In genomic region chr4:44249705-44250104, GRCm38 (mm10) we compare ENCODE assay signal across 10 mouse cellular contexts. TPM values are rescaled to one million over a fixed set of nuclear protein-coding genes. Genes with fewer than 3 reads are reported as not detected.
DNase-seq lines count a peak whose midpoint lies in the region; ATAC-seq and TF ChIP-seq lines count a peak whose summit lies in the region.
"Had no signal": no experiment of that assay in that cellular context is flagged by ENCODE, and none has a peak within 500 bp of the region (broad histone marks: within the 10 kb centered on the region; RNA-seq: fewer than 3 reads in every experiment).

No protein-coding gene starts in this region.

- H3K9me3 ChIP-seq in midbrain, embryonic 10.5 days (replicated peaks): no peaks in the 10 kb centered on the region
- no peaks in the 10 kb centered on the region for H3K9me3 ChIP-seq in midbrain, postnatal 0 days (ENCODE audit: low read length)
- no peaks in the 10 kb centered on the region for H3K9me3 ChIP-seq in liver, embryonic 13.5 days (replicated peaks)

- no peak overlapping the region for H3K4me2 ChIP-seq in midbrain, postnatal 0 days (ENCODE audit: low read depth, low read length, poor library complexity, severe bottlenecking)
- H3K4me2 ChIP-seq in liver, embryonic 13.5 days: peak overlapping the region; percentile 36; the same call in 1 of the 2 replicates

- H3K4me3 ChIP-seq in midbrain, embryonic 10.5 days: peak overlapping the region; percentile 40
- no peak overlapping the region for H3K4me3 ChIP-seq in midbrain, postnatal 0 days (ENCODE audit: low read depth, low read length)
- no peak overlapping the region for H3K4me3 ChIP-seq in liver, embryonic 13.5 days (replicated peaks)

- no peaks in the 10 kb centered on the region for H3K36me3 ChIP-seq in midbrain, embryonic 10.5 days
- H3K36me3 ChIP-seq in midbrain, postnatal 0 days (ENCODE audit: insufficient read depth, low read length): no peaks in the 10 kb centered on the region
- no peaks in the 10 kb centered on the region for H3K36me3 ChIP-seq in liver, embryonic 13.5 days

- no peak for ATAC-seq in midbrain, postnatal 0 days (ENCODE audit: low FRiP score)
- peak; percentile 53 for ATAC-seq in liver, embryonic 13.5 days (ENCODE audit: low read depth)
- ATAC-seq in inflammation-experienced regulatory T-cells, adult 6 months: no peak

- 3% methylated on average over 10 of the region's 10 CpGs for WGBS in midbrain, embryonic 10.5 days
- WGBS in midbrain, postnatal 0 days: 6% methylated on average over 10 of the region's 10 CpGs
- 6% methylated on average over 7 of the region's 10 CpGs for WGBS in liver, embryonic 13.5 days (ENCODE audit: insufficient replicate concordance)

- no peak for TF ChIP-seq CTCF in midbrain, postnatal 0 days (IDR thresholded peaks at IDR 0.05)

- H3K27me3 ChIP-seq in midbrain, embryonic 10.5 days (ENCODE audit: low read depth, poor library complexity, severe bottlenecking): peaks cover 7% of the 10 kb centered on the region; the same call in 1 of the 2 replicates
- no peaks in the 10 kb centered on the region for H3K27me3 ChIP-seq in midbrain, postnatal 0 days (ENCODE audit: insufficient read depth, low read length)
- peaks cover 59% of the 10 kb centered on the region for H3K27me3 ChIP-seq in liver, embryonic 13.5 days

- peak; percentile 7 for DNase-seq in adrenal gland, postnatal 14 days
- no peak for DNase-seq in adrenal gland, adult 2 months
- peak; percentile 34 for DNase-seq in midbrain, embryonic 10.5 days (ENCODE audit: low spot score)
- DNase-seq in midbrain, postnatal 0 days (ENCODE audit: low spot score): no peak
- DNase-seq in liver, embryonic 13.5 days: no peak
- DNase-seq in layer of hippocampus, adult 9-10 months (ENCODE audit: low spot score): no peak
- no peak for DNase-seq in spleen, adult 18-20 months
- DNase-seq: gastrocnemius, postnatal 25 days; thymus, postnatal 14 days had no signal

- peak overlapping the region; percentile 59; the same call in 1 of the 2 replicates for H3K27ac ChIP-seq in midbrain, embryonic 10.5 days (replicated peaks)
- H3K27ac ChIP-seq in midbrain, postnatal 0 days (ENCODE audit: low read depth, low read length): no peak overlapping the region
- no peak overlapping the region; the same call in 1 of the 2 replicates for H3K27ac ChIP-seq in liver, embryonic 13.5 days

- H3K4me1 ChIP-seq in midbrain, embryonic 10.5 days: peaks cover 58% of the 10 kb centered on the region
- peaks cover 9% of the 10 kb centered on the region for H3K4me1 ChIP-seq in midbrain, postnatal 0 days (ENCODE audit: insufficient read depth, low read length)
- peaks cover 28% of the 10 kb centered on the region for H3K4me1 ChIP-seq in liver, embryonic 13.5 days (replicated peaks)

- H3K9ac ChIP-seq in midbrain, postnatal 0 days (replicated peaks; ENCODE audit: low read length, poor library complexity, severe bottlenecking): no peak overlapping the region
- no peak overlapping the region for H3K9ac ChIP-seq in liver, embryonic 13.5 days

RNA-seq across cellular contexts. Expression of gene Rnf38, which starts 16.1 kb away (rescaled TPM):
- 47.1 and 50.3 TPM in 2 replicates for total RNA-seq in adrenal gland, postnatal 14 days (2021)
- total RNA-seq in adrenal gland, adult 2 months (2021): 10 to 100 TPM; 31.6 to 44.7 TPM
- 72.6 and 95.3 TPM in 2 replicates for polyA plus RNA-seq in adrenal gland, adult 2 months (2012; rRNA removed)
- polyA plus RNA-seq in midbrain, embryonic 10.5 days (2016; fragmentation: Nextera tagmentation; extraction: Ambion mirVana): 29.0 and 38.6 TPM in 2 replicates
- 79.7 and 89.5 TPM in 2 replicates for total RNA-seq in midbrain, postnatal 0 days (2014; rRNA removed)
- polyA plus RNA-seq in midbrain, postnatal 0 days (2015; fragmentation: Nextera tagmentation; extraction: Ambion mirVana): 17.3 and 18.6 TPM in 2 replicates
- 9.1 and 11.5 TPM in 2 replicates for polyA plus RNA-seq in liver, embryonic 13.5 days (2015; fragmentation: Nextera tagmentation; extraction: Ambion mirVana)
- polyA plus RNA-seq in inflammation-experienced regulatory T-cells, adult 6 months (2017; shearing (Covaris generic)): 10 to 100 TPM; 23.1 to 29.5 (median 27.6) TPM

RNA-seq across cellular contexts. Expression of gene Melk, which starts 51.0 kb away (rescaled TPM):
- 4.8 and 5.1 TPM in 2 replicates for total RNA-seq in adrenal gland, postnatal 14 days (2021)
- total RNA-seq in adrenal gland, adult 2 months (2021): under 1 TPM; 0.72 to 0.86 TPM
- 0.22 TPM in 2 replicates for polyA plus RNA-seq in adrenal gland, adult 2 months (2012; rRNA removed)
- polyA plus RNA-seq in midbrain, embryonic 10.5 days (2016; fragmentation: Nextera tagmentation; extraction: Ambion mirVana): 75.6 and 83.6 TPM in 2 replicates
- 2.5 and 3.9 TPM in 2 replicates for total RNA-seq in midbrain, postnatal 0 days (2014; rRNA removed)
- 2.1 and 2.2 TPM in 2 replicates for polyA plus RNA-seq in midbrain, postnatal 0 days (2015; fragmentation: Nextera tagmentation; extraction: Ambion mirVana)
- 25.3 and 29.2 TPM in 2 replicates for polyA plus RNA-seq in liver, embryonic 13.5 days (2015; fragmentation: Nextera tagmentation; extraction: Ambion mirVana)
- 10 to 100 TPM in 1 of 3 experiments, 1 to 10 TPM in 2; 4.9 to 33.1 (median 5.2) TPM for polyA plus RNA-seq in inflammation-experienced regulatory T-cells, adult 6 months (2017; shearing (Covaris generic))

Comparison
In these comparisons a context has a peak if more than half of its experiments do, and no peak if none do; other contexts are left out.
1. DNase-seq: peak in adrenal gland, postnatal 14 days (single experiment) and midbrain, embryonic 10.5 days (single experiment); none in adrenal gland, adult 2 months (single experiment), midbrain, postnatal 0 days (single experiment), liver, embryonic 13.5 days (single experiment), layer of hippocampus, adult 9-10 months (single experiment) and spleen, adult 18-20 months (0 of 2).